Mouse (Mus musculus): ENCODE measurements around the gene Ifnab. TPM values are rescaled to one million over a fixed set of nuclear protein-coding genes. Genes with fewer than 3 reads are reported as not detected.

Ifnab gene
- total and polyA plus RNA-seq, 2 experiments from 2014 or later: not detected

- no peaks in the 10 kb centered on the region for H3K27me3 ChIP-seq (ENCODE audit: control insufficient read depth, insufficient read depth, low read length)
- WGBS: 35% methylated on average over 8 of the region's 8 CpGs
- TF ChIP-seq EP300 (IDR thresholded peaks at IDR 0.05; ENCODE audit: low read depth) (no peak), CTCF (IDR thresholded peaks at IDR 0.05; ENCODE audit: low read depth) (no peak)
Measured at GRCm38 (mm10) chr4:88640704-88641076, 50.5 kb downstream of the Ifnab start.

More at GRCm38 (mm10) chr4:88640704-88641076, 50.5 kb downstream of the Ifnab start:
- ATAC-seq (ENCODE audit: insufficient read depth, low read depth) (peak; percentile 7; the same call in 1 of the 2 replicates), DNase-seq (ENCODE audit: low spot score) (no peak)
- no peak overlapping the region; the same call in 1 of the 2 replicates for H3K27ac ChIP-seq (ENCODE audit: low read depth)
- H3K9me3 ChIP-seq (replicated peaks; ENCODE audit: control insufficient read depth, low read length): no peaks in the 10 kb centered on the region
- peak overlapping the region; percentile 52 for H3K4me3 ChIP-seq (ENCODE audit: low read depth, low read length)
- no peaks in the 10 kb centered on the region for H3K36me3 ChIP-seq (replicated peaks; ENCODE audit: control insufficient read depth, insufficient read depth, low read length)
- H3K4me2 ChIP-seq (ENCODE audit: low read depth, low read length): peak overlapping the region; percentile 53
- peak overlapping the region; percentile 52 for H3K9ac ChIP-seq (replicated peaks; ENCODE audit: low read depth, low read length)
- H3K4me1 ChIP-seq (ENCODE audit: control insufficient read depth, insufficient read depth): no peaks in the 10 kb centered on the region

Other genes starting within 250 kb of the Ifnab start
Only the 30 nearest of the 32 such genes appear.
- not detected in 2 replicates for gene Ifna15, start 133.1 kb downstream of the Ifnab start, total RNA-seq (2014; rRNA removed; ENCODE audit: low replicate concordance)
- not detected in 2 replicates for gene Ifna15, start 133.1 kb downstream of the Ifnab start, polyA plus RNA-seq (2015; fragmentation: Nextera tagmentation; extraction: Ambion mirVana)
- gene Ifna14, start 119.6 kb downstream of the Ifnab start, total RNA-seq (2014; rRNA removed; ENCODE audit: low replicate concordance): not detected in 2 replicates
- not detected in 2 replicates for gene Ifna14, start 119.6 kb downstream of the Ifnab start, polyA plus RNA-seq (2015; fragmentation: Nextera tagmentation; extraction: Ambion mirVana)
- gene Ifna9, start 99.0 kb downstream of the Ifnab start, total RNA-seq (2014; rRNA removed; ENCODE audit: low replicate concordance): not detected in 2 replicates
- gene Ifna9, start 99.0 kb downstream of the Ifnab start, polyA plus RNA-seq (2015; fragmentation: Nextera tagmentation; extraction: Ambion mirVana): not detected in 2 replicates
- gene Ifna12, start 88.0 kb downstream of the Ifnab start, total RNA-seq (2014; rRNA removed; ENCODE audit: low replicate concordance): not detected in 2 replicates
- not detected in 2 replicates for gene Ifna12, start 88.0 kb downstream of the Ifnab start, polyA plus RNA-seq (2015; fragmentation: Nextera tagmentation; extraction: Ambion mirVana)
- not detected in 2 replicates for gene C87499, start 56.9 kb downstream of the Ifnab start, total RNA-seq (2014; rRNA removed; ENCODE audit: low replicate concordance)
- not detected in 2 replicates for gene C87499, start 56.9 kb downstream of the Ifnab start, polyA plus RNA-seq (2015; fragmentation: Nextera tagmentation; extraction: Ambion mirVana)
- gene Ifna13, start 46.9 kb downstream of the Ifnab start, total RNA-seq (2014; rRNA removed; ENCODE audit: low replicate concordance): not detected in 2 replicates
- gene Ifna13, start 46.9 kb downstream of the Ifnab start, polyA plus RNA-seq (2015; fragmentation: Nextera tagmentation; extraction: Ambion mirVana): not detected in 2 replicates
- not detected in 2 replicates for gene Ifna16, start 14.4 kb downstream of the Ifnab start, total RNA-seq (2014; rRNA removed; ENCODE audit: low replicate concordance)
- not detected in 2 replicates for gene Ifna16, start 14.4 kb downstream of the Ifnab start, polyA plus RNA-seq (2015; fragmentation: Nextera tagmentation; extraction: Ambion mirVana)
- gene Ifna2, start 7.4 kb downstream of the Ifnab start, total RNA-seq (2014; rRNA removed; ENCODE audit: low replicate concordance): not detected in 2 replicates
- not detected in 2 replicates for gene Ifna2, start 7.4 kb downstream of the Ifnab start, polyA plus RNA-seq (2015; fragmentation: Nextera tagmentation; extraction: Ambion mirVana)
- gene Gm26566, start 30.4 kb upstream of the Ifnab start, total RNA-seq (2014; rRNA removed; ENCODE audit: low replicate concordance): 0.69 and 0.81 TPM in 2 replicates
- 0.52 and 0.66 TPM in 2 replicates for gene Gm26566, start 30.4 kb upstream of the Ifnab start, polyA plus RNA-seq (2015; fragmentation: Nextera tagmentation; extraction: Ambion mirVana)
- gene Klhl9, start 31.1 kb upstream of the Ifnab start, total RNA-seq (2014; rRNA removed; ENCODE audit: low replicate concordance): 115 and 134 TPM in 2 replicates
- gene Klhl9, start 31.1 kb upstream of the Ifnab start, polyA plus RNA-seq (2015; fragmentation: Nextera tagmentation; extraction: Ambion mirVana): 65.9 and 66.7 TPM in 2 replicates
- gene Gm13271, start 63.5 kb upstream of the Ifnab start, total RNA-seq (2014; rRNA removed; ENCODE audit: low replicate concordance): not detected in 2 replicates
- not detected in 2 replicates for gene Gm13271, start 63.5 kb upstream of the Ifnab start, polyA plus RNA-seq (2015; fragmentation: Nextera tagmentation; extraction: Ambion mirVana)
- not detected in 2 replicates for gene Gm13283, start 68.8 kb upstream of the Ifnab start, total RNA-seq (2014; rRNA removed; ENCODE audit: low replicate concordance)
- gene Gm13283, start 68.8 kb upstream of the Ifnab start, polyA plus RNA-seq (2015; fragmentation: Nextera tagmentation; extraction: Ambion mirVana): 0.25 and 0.46 TPM in 2 replicates
- not detected in 2 replicates for gene Gm13290, start 82.5 kb upstream of the Ifnab start, total RNA-seq (2014; rRNA removed; ENCODE audit: low replicate concordance)
- 0.20 TPM in 1 of 2 replicates, not detected in the other for gene Gm13290, start 82.5 kb upstream of the Ifnab start, polyA plus RNA-seq (2015; fragmentation: Nextera tagmentation; extraction: Ambion mirVana)
- gene Gm13289, start 85.6 kb upstream of the Ifnab start, total RNA-seq (2014; rRNA removed; ENCODE audit: low replicate concordance): not detected in 2 replicates
- gene Gm13289, start 85.6 kb upstream of the Ifnab start, polyA plus RNA-seq (2015; fragmentation: Nextera tagmentation; extraction: Ambion mirVana): not detected in 2 replicates
- gene Gm13272, start 88.5 kb upstream of the Ifnab start, total RNA-seq (2014; rRNA removed; ENCODE audit: low replicate concordance): not detected in 2 replicates
- gene Gm13272, start 88.5 kb upstream of the Ifnab start, polyA plus RNA-seq (2015; fragmentation: Nextera tagmentation; extraction: Ambion mirVana): not detected in 2 replicates
- gene Ifnz, start 90.8 kb upstream of the Ifnab start, total RNA-seq (2014; rRNA removed; ENCODE audit: low replicate concordance): not detected in 2 replicates
- gene Ifnz, start 90.8 kb upstream of the Ifnab start, polyA plus RNA-seq (2015; fragmentation: Nextera tagmentation; extraction: Ambion mirVana): 0.22 and 0.41 TPM in 2 replicates
- not detected in 2 replicates for gene Gm13276, start 94.3 kb upstream of the Ifnab start, total RNA-seq (2014; rRNA removed; ENCODE audit: low replicate concordance)
- not detected in 2 replicates for gene Gm13276, start 94.3 kb upstream of the Ifnab start, polyA plus RNA-seq (2015; fragmentation: Nextera tagmentation; extraction: Ambion mirVana)
- not detected in 2 replicates for gene Gm13277, start 97.3 kb upstream of the Ifnab start, total RNA-seq (2014; rRNA removed; ENCODE audit: low replicate concordance)
- gene Gm13277, start 97.3 kb upstream of the Ifnab start, polyA plus RNA-seq (2015; fragmentation: Nextera tagmentation; extraction: Ambion mirVana): not detected in 2 replicates
- not detected in 2 replicates for gene Gm13278, start 100.2 kb upstream of the Ifnab start, total RNA-seq (2014; rRNA removed; ENCODE audit: low replicate concordance)
- gene Gm13278, start 100.2 kb upstream of the Ifnab start, polyA plus RNA-seq (2015; fragmentation: Nextera tagmentation; extraction: Ambion mirVana): not detected in 2 replicates
- gene Gm13275, start 103.1 kb upstream of the Ifnab start, total RNA-seq (2014; rRNA removed; ENCODE audit: low replicate concordance): not detected in 2 replicates
- not detected in 2 replicates for gene Gm13275, start 103.1 kb upstream of the Ifnab start, polyA plus RNA-seq (2015; fragmentation: Nextera tagmentation; extraction: Ambion mirVana)
- not detected in 2 replicates for gene Gm13279, start 106.0 kb upstream of the Ifnab start, total RNA-seq (2014; rRNA removed; ENCODE audit: low replicate concordance)
- gene Gm13279, start 106.0 kb upstream of the Ifnab start, polyA plus RNA-seq (2015; fragmentation: Nextera tagmentation; extraction: Ambion mirVana): not detected in 2 replicates
- gene Gm13285, start 108.3 kb upstream of the Ifnab start, total RNA-seq (2014; rRNA removed; ENCODE audit: low replicate concordance): 0.50 and 0.66 TPM in 2 replicates
- gene Gm13285, start 108.3 kb upstream of the Ifnab start, polyA plus RNA-seq (2015; fragmentation: Nextera tagmentation; extraction: Ambion mirVana): 0.78 and 0.85 TPM in 2 replicates
- gene Gm13287, start 111.9 kb upstream of the Ifnab start, total RNA-seq (2014; rRNA removed; ENCODE audit: low replicate concordance): not detected in 2 replicates
- not detected in 2 replicates for gene Gm13287, start 111.9 kb upstream of the Ifnab start, polyA plus RNA-seq (2015; fragmentation: Nextera tagmentation; extraction: Ambion mirVana)
- gene Gm13288, start 114.2 kb upstream of the Ifnab start, total RNA-seq (2014; rRNA removed; ENCODE audit: low replicate concordance): not detected in 2 replicates
- gene Gm13288, start 114.2 kb upstream of the Ifnab start, polyA plus RNA-seq (2015; fragmentation: Nextera tagmentation; extraction: Ambion mirVana): not detected in 2 replicates
- not detected in 2 replicates for gene Ifna7, start 124.9 kb upstream of the Ifnab start, total RNA-seq (2014; rRNA removed; ENCODE audit: low replicate concordance)
- not detected in 2 replicates for gene Ifna7, start 124.9 kb upstream of the Ifnab start, polyA plus RNA-seq (2015; fragmentation: Nextera tagmentation; extraction: Ambion mirVana)
- gene Ifna11, start 128.6 kb upstream of the Ifnab start, total RNA-seq (2014; rRNA removed; ENCODE audit: low replicate concordance): not detected in 2 replicates
- not detected in 2 replicates for gene Ifna11, start 128.6 kb upstream of the Ifnab start, polyA plus RNA-seq (2015; fragmentation: Nextera tagmentation; extraction: Ambion mirVana)
- gene Ifna6, start 136.1 kb upstream of the Ifnab start, total RNA-seq (2014; rRNA removed; ENCODE audit: low replicate concordance): not detected in 2 replicates
- not detected in 2 replicates for gene Ifna6, start 136.1 kb upstream of the Ifnab start, polyA plus RNA-seq (2015; fragmentation: Nextera tagmentation; extraction: Ambion mirVana)
- not detected in 2 replicates for gene Ifna5, start 144.2 kb upstream of the Ifnab start, total RNA-seq (2014; rRNA removed; ENCODE audit: low replicate concordance)
- gene Ifna5, start 144.2 kb upstream of the Ifnab start, polyA plus RNA-seq (2015; fragmentation: Nextera tagmentation; extraction: Ambion mirVana): not detected in 2 replicates
- not detected in 2 replicates for gene Ifna4, start 150.5 kb upstream of the Ifnab start, total RNA-seq (2014; rRNA removed; ENCODE audit: low replicate concordance)
- gene Ifna4, start 150.5 kb upstream of the Ifnab start, polyA plus RNA-seq (2015; fragmentation: Nextera tagmentation; extraction: Ambion mirVana): not detected in 2 replicates
- not detected in 2 replicates for gene Ifna1, start 158.7 kb upstream of the Ifnab start, total RNA-seq (2014; rRNA removed; ENCODE audit: low replicate concordance)
- not detected in 2 replicates for gene Ifna1, start 158.7 kb upstream of the Ifnab start, polyA plus RNA-seq (2015; fragmentation: Nextera tagmentation; extraction: Ambion mirVana)